Mouse (Mus musculus) MEL (cell line): Measurements from ENCODE around the gene Cep112. TPM values are rescaled to one million over a fixed set of nuclear protein-coding genes. Genes with fewer than 3 reads are reported as not detected.

Source experiments
- DNase-seq: peaks from one replicate; pipeline ENCODE4 v3.0.0; 2011; ENCODE audit warnings: low read depth, low spot score
- H3K27ac ChIP-seq: 2 replicates; pipeline ENCODE4 v1.5.1; 2012; ENCODE audit warnings: low read depth, mild to moderate bottlenecking, control low read depth, low read length, moderate library complexity; ENCODE audit not compliant: control insufficient read depth
- H3K27me3 ChIP-seq, 2 experiments: fragments of 150-350 bp in 1 of 2; sonication (generic) in 1 of 2; 2 replicates each; pipeline ENCODE4 v1.6.1; 2012; ENCODE audit warnings: low read length in 2 of 2, mild to moderate bottlenecking in 2 of 2, improper control_type of control experiment in 1 of 2, moderate library complexity in 1 of 2; ENCODE audit not compliant: insufficient read depth in 2 of 2, control insufficient read depth in 1 of 2
- H3K36me3 ChIP-seq, 2 experiments: 2 replicates each; pipeline ENCODE4 v1.6.1; 2012 to 2014; ENCODE audit warnings: low read length in 2 of 2, improper control_type of control experiment in 1 of 2, inconsistent platforms in 1 of 2, mild to moderate bottlenecking in 1 of 2; ENCODE audit not compliant: insufficient read depth in 2 of 2, control insufficient read depth in 1 of 2
- H3K4me1 ChIP-seq, 2 experiments: fragments of 150-350 bp in 1 of 2; sonication (generic) in 1 of 2; 2 replicates each; pipeline ENCODE4 v1.6.1; 2012; ENCODE audit warnings: low read length in 2 of 2, improper control_type of control experiment in 1 of 2, mild to moderate bottlenecking in 1 of 2; ENCODE audit not compliant: insufficient read depth in 2 of 2, control insufficient read depth in 1 of 2
- H3K4me3 ChIP-seq, 2 experiments: fragments of 150-350 bp in 1 of 2; sonication (generic) in 1 of 2; 2 replicates each; pipeline ENCODE4 v1.5.1; 2012; ENCODE audit warnings: low read depth in 2 of 2, low read length in 2 of 2, mild to moderate bottlenecking in 2 of 2, moderate library complexity in 2 of 2, control low read depth in 1 of 2, improper control_type of control experiment in 1 of 2; ENCODE audit not compliant: control insufficient read depth in 1 of 2, insufficient read depth in 1 of 2
- H3K79me2 ChIP-seq: 2 replicates; pipeline ENCODE4 v1.6.1; 2012; ENCODE audit warnings: mild to moderate bottlenecking, low read length, moderate library complexity; ENCODE audit not compliant: control insufficient read depth, poor library complexity, insufficient read depth
- H3K9ac ChIP-seq: 2 replicates; pipeline ENCODE4 v1.6.1; 2012; ENCODE audit warnings: low read depth, mild to moderate bottlenecking, control low read depth, low read length, moderate library complexity; ENCODE audit not compliant: control insufficient read depth, poor library complexity, severe bottlenecking
- H3K9me3 ChIP-seq: fragments of 150-350 bp; sonication (generic); replicated peaks from 2 replicates; pipeline ENCODE4 v1.6.1; 2012; ENCODE audit warnings: mild to moderate bottlenecking, low read length, improper control_type of control experiment, moderate library complexity; ENCODE audit not compliant: insufficient read depth
- CHD1 ChIP-seq: IDR thresholded peaks from 2 replicates; pipeline ENCODE4 v1.6.1; 2012; ENCODE audit warnings: low read depth, mild to moderate bottlenecking, inconsistent platforms, low read length, improper control_type of control experiment
- CHD2 ChIP-seq: IDR thresholded peaks from 2 replicates; pipeline ENCODE4 v1.6.1; 2011; ENCODE audit warnings: low read length, improper control_type of control experiment
- CTCF ChIP-seq, 3 experiments: IDR thresholded peaks in 2 of 3; conservative IDR thresholded peaks in 1 of 3; 2 replicates each; pipeline ENCODE4 v1.5.1; 2011 to 2012; ENCODE audit warnings: low read length in 3 of 3, low read depth in 2 of 3, mild to moderate bottlenecking in 2 of 3, improper control_type of control experiment in 1 of 3, inconsistent platforms in 1 of 3, mixed read lengths in 1 of 3, moderate library complexity in 1 of 3; ENCODE audit not compliant: control insufficient read depth in 1 of 3, insufficient read depth in 1 of 3, poor library complexity in 1 of 3, severe bottlenecking in 1 of 3
- E2F4 ChIP-seq: IDR thresholded peaks from 2 replicates; pipeline ENCODE4 v1.6.1; 2011; ENCODE audit warnings: low read depth, low read length, improper control_type of control experiment, borderline replicate concordance
- ELF1 ChIP-seq: IDR thresholded peaks from 2 replicates; pipeline ENCODE4 v1.6.1; 2014; ENCODE audit warnings: low read depth, mild to moderate bottlenecking, inconsistent platforms, low read length, improper control_type of control experiment, moderate library complexity
- ETS1 ChIP-seq: IDR thresholded peaks from 2 replicates; pipeline ENCODE4 v1.6.1; 2012; ENCODE audit warnings: low read depth, mild to moderate bottlenecking, inconsistent platforms, low read length, improper control_type of control experiment, moderate library complexity
- GATA1 ChIP-seq: IDR thresholded peaks from 2 replicates; pipeline ENCODE4 v1.6.1; 2011; ENCODE audit warnings: low read depth, low read length, improper control_type of control experiment
- JUND ChIP-seq: IDR thresholded peaks from 2 replicates; pipeline ENCODE4 v1.6.1; 2011; ENCODE audit warnings: low read depth, mild to moderate bottlenecking, improper control_type of control experiment, low read length
- MAZ ChIP-seq: IDR thresholded peaks from 2 replicates; pipeline ENCODE4 v1.6.1; 2012; ENCODE audit warnings: low read depth, mild to moderate bottlenecking, inconsistent platforms, low read length, improper control_type of control experiment
- MEF2A ChIP-seq: IDR thresholded peaks from 2 replicates; pipeline ENCODE4 v1.6.1; 2014; ENCODE audit warnings: low read depth, mild to moderate bottlenecking, inconsistent platforms, low read length, improper control_type of control experiment; ENCODE audit not compliant: poor library complexity, insufficient replicate concordance, severe bottlenecking; ENCODE audit errors: extremely low read depth
- MYB ChIP-seq: IDR thresholded peaks from 2 replicates; pipeline ENCODE4 v1.6.1; 2011; ENCODE audit warnings: mild to moderate bottlenecking, low read depth, low read length, improper control_type of control experiment
- MYC ChIP-seq: IDR thresholded peaks from 2 replicates; pipeline ENCODE4 v1.6.1; 2011; ENCODE audit warnings: low read depth, mild to moderate bottlenecking, low read length, improper control_type of control experiment, moderate library complexity
- POLR2A ChIP-seq, 2 experiments: IDR thresholded peaks; 2 replicates each; pipeline ENCODE4 v1.6.1; 2011 to 2012; ENCODE audit warnings: low read length in 2 of 2, mild to moderate bottlenecking in 2 of 2, control low read depth in 1 of 2, improper control_type of control experiment in 1 of 2, low read depth in 1 of 2, moderate library complexity in 1 of 2; ENCODE audit not compliant: control insufficient read depth in 1 of 2, insufficient read depth in 1 of 2, poor library complexity in 1 of 2
- RAD21 ChIP-seq: IDR thresholded peaks from 2 replicates; pipeline ENCODE4 v1.6.1; 2011; ENCODE audit warnings: mild to moderate bottlenecking, low read depth, low read length, improper control_type of control experiment
- RCOR1 ChIP-seq: IDR thresholded peaks from 2 replicates; pipeline ENCODE4 v1.6.1; 2012; ENCODE audit warnings: low read depth, mild to moderate bottlenecking, inconsistent platforms, low read length, improper control_type of control experiment
- SMC3 ChIP-seq: IDR thresholded peaks from 2 replicates; pipeline ENCODE4 v1.6.1; 2011; ENCODE audit warnings: low read depth, low read length, improper control_type of control experiment
- TCF12 ChIP-seq: IDR thresholded peaks from 2 replicates; pipeline ENCODE4 v1.6.1; 2014; ENCODE audit warnings: low read depth, mild to moderate bottlenecking, inconsistent platforms, low read length, improper control_type of control experiment, moderate library complexity
- USF1 ChIP-seq: IDR thresholded peaks from 2 replicates; pipeline ENCODE4 v1.6.1; 2014; ENCODE audit warnings: low read depth, mild to moderate bottlenecking, inconsistent platforms, low read length, improper control_type of control experiment, moderate library complexity
- USF2 ChIP-seq, 2 experiments: IDR thresholded peaks; 2 replicates each; pipeline ENCODE4 v1.6.1; 2011 to 2012; ENCODE audit warnings: improper control_type of control experiment in 2 of 2, low read length in 2 of 2, borderline replicate concordance in 1 of 2, inconsistent platforms in 1 of 2, low read depth in 1 of 2, mild to moderate bottlenecking in 1 of 2; ENCODE audit not compliant: insufficient read depth in 1 of 2
- ZC3H11A ChIP-seq: IDR thresholded peaks from 2 replicates; pipeline ENCODE4 v1.6.1; 2012; ENCODE audit warnings: low read depth, mild to moderate bottlenecking, inconsistent platforms, low read length, improper control_type of control experiment
- ZMIZ1 ChIP-seq: IDR thresholded peaks from 2 replicates; pipeline ENCODE4 v1.6.1; 2012; ENCODE audit warnings: low read depth, mild to moderate bottlenecking, inconsistent platforms, low read length, improper control_type of control experiment, moderate library complexity
- polyA plus RNA-seq, 2 experiments: library from polyadenylated mRNA; stranded (reverse) in 1 of 2; unstranded in 1 of 2; fragments of >175 nt in 1 of 2; fragments of >200 nt in 1 of 2; gene quantifications; 2 replicates each; pipeline versions ENCODE4 v1.2.1 to v1.2.4; 2012; ENCODE audit warnings: low replicate concordance in 2 of 2, low read depth in 1 of 2; ENCODE audit not compliant: insufficient read length in 2 of 2, insufficient read depth in 1 of 2, missing spikeins in 1 of 2
- total RNA-seq: library from RNA; depleted of rRNA; stranded (reverse); fragments of 300-350 nt; gene quantifications from 2 replicates; pipeline ENCODE4 v1.2.3, GENCODE M21; 2012

Cep112 gene
- total and polyA plus RNA-seq, 3 experiments, result 1.3 TPM; not detected in 2

GRCm38 (mm10) chr11:108901670-108902069, 476.7 kb downstream of the Cep112 start:
- no peaks in the 10 kb centered on the region for H3K27me3 ChIP-seq
- no peak overlapping the region for H3K27ac ChIP-seq
- no peaks in the 10 kb centered on the region for H3K9me3 ChIP-seq
- H3K36me3 ChIP-seq, result no peaks in the 10 kb centered on the region
- H3K4me1 ChIP-seq, result no peaks in the 10 kb centered on the region
- TF ChIP-seq ETS1 (no peak), E2F4 (no peak), GATA1 (no peak), CTCF (IDR thresholded peaks at IDR 0.05 in 2 of 3, conservative IDR thresholded peaks at IDR 0.05 in 1 of 3; ENCODE audit: control insufficient read depth in 1 of 3, insufficient read depth in 1 of 3, low read depth in 2 of 3, low read length in 3 of 3, poor library complexity in 1 of 3, severe bottlenecking in 1 of 3) (no peak), MEF2A (no peak), RCOR1 (no peak), CHD1 (no peak), RAD21 (no peak), TCF12 (no peak), MAZ (no peak), JUND (no peak), MYB (no peak), CHD2 (no peak), ELF1 (no peak), USF2 (IDR thresholded peaks at IDR 0.05; ENCODE audit: borderline replicate concordance in 1 of 2, insufficient read depth in 1 of 2, low read depth in 1 of 2, low read length in 2 of 2) (no peak), MYC (no peak), ZC3H11A (no peak), USF1 (no peak), POLR2A (IDR thresholded peaks at IDR 0.05; ENCODE audit: control insufficient read depth in 1 of 2, insufficient read depth in 1 of 2, low read depth in 1 of 2, low read length in 2 of 2, poor library complexity in 1 of 2) (no peak)
- DNase-seq, result no peak
- H3K79me2 ChIP-seq, result no peaks in the 10 kb centered on the region
- H3K4me3 ChIP-seq, result no peak overlapping the region
- no peak overlapping the region for H3K9ac ChIP-seq

GRCm38 (mm10) chr11:108902303-108902702, 477.3 kb downstream of the Cep112 start:
- no peak overlapping the region for H3K27ac ChIP-seq
- H3K4me1 ChIP-seq, result no peaks in the 10 kb centered on the region
- TF ChIP-seq POLR2A (IDR thresholded peaks at IDR 0.05; ENCODE audit: control insufficient read depth in 1 of 2, insufficient read depth in 1 of 2, low read depth in 1 of 2, low read length in 2 of 2, poor library complexity in 1 of 2), result no peak
- TF ChIP-seq USF2 (IDR thresholded peaks at IDR 0.05; ENCODE audit: borderline replicate concordance in 1 of 2, insufficient read depth in 1 of 2, low read depth in 1 of 2, low read length in 2 of 2), result no peak
- no peak for TF ChIP-seq MAZ
- no peak for TF ChIP-seq ZMIZ1
- no peak for TF ChIP-seq ELF1
- TF ChIP-seq SMC3, result no peak
- TF ChIP-seq, all 39 proteins: peak for 0
- no peaks in the 10 kb centered on the region for H3K27me3 ChIP-seq
- no peaks in the 10 kb centered on the region for H3K36me3 ChIP-seq
- H3K79me2 ChIP-seq, result no peaks in the 10 kb centered on the region
- no peak overlapping the region for H3K4me3 ChIP-seq
- no peaks in the 10 kb centered on the region for H3K9me3 ChIP-seq
- no peak overlapping the region for H3K9ac ChIP-seq
- no peak for DNase-seq
